Mouse (Mus musculus) neural tube, embryonic 13.5 days (tissue): ENCODE results near the gene Tbc1d17. TPM values are rescaled to one million over a fixed set of nuclear protein-coding genes. Genes with fewer than 3 reads are reported as not detected.

Source experiments
- ATAC-seq: fragments of 200-750 bp; cut with Nextera tagmentation; 2 replicates; pipeline ENCODE4 v1.8.0; 2017; ENCODE audit warnings: low read depth, mild to moderate bottlenecking, moderate TSS enrichment, moderate library complexity
- H3K27ac ChIP-seq: fragments of 300-500 bp; sonication (generic); replicated peaks from 2 replicates; pipeline ENCODE4 v1.5.1; 2015; ENCODE audit warnings: moderate library complexity, mild to moderate bottlenecking, inconsistent platforms
- H3K27me3 ChIP-seq: fragments of 300-500 bp; sonication (generic); 2 replicates; pipeline ENCODE4 v1.6.1; 2015; ENCODE audit warnings: mild to moderate bottlenecking, inconsistent platforms
- H3K36me3 ChIP-seq: fragments of 300-500 bp; sonication (generic); 2 replicates; pipeline ENCODE4 v1.6.1; 2015; ENCODE audit warnings: mild to moderate bottlenecking, inconsistent platforms
- H3K4me1 ChIP-seq: fragments of 300-500 bp; sonication (generic); replicated peaks from 2 replicates; pipeline ENCODE4 v1.6.1; 2015; ENCODE audit warnings: inconsistent platforms
- H3K4me2 ChIP-seq: fragments of 300-500 bp; sonication (generic); 2 replicates; pipeline ENCODE4 v1.6.1; 2015; ENCODE audit warnings: inconsistent platforms, mild to moderate bottlenecking, moderate library complexity
- H3K4me3 ChIP-seq: fragments of 300-500 bp; sonication (generic); 2 replicates; pipeline ENCODE4 v1.5.1; 2015; ENCODE audit warnings: mild to moderate bottlenecking, inconsistent platforms
- H3K9ac ChIP-seq: fragments of 300-500 bp; sonication (generic); 2 replicates; pipeline ENCODE4 v1.6.1; 2015; ENCODE audit warnings: moderate library complexity, mild to moderate bottlenecking, inconsistent platforms
- H3K9me3 ChIP-seq: fragments of 300-500 bp; sonication (generic); 2 replicates; pipeline ENCODE4 v1.6.1; 2016; ENCODE audit warnings: inconsistent platforms
- WGBS: fragments of 180-500 bp; shearing (Covaris S2); methylation state at CpG from one replicate; pipeline ENCODE4 v1.1.7; 2015; 5-methylcytosine and 5-hydroxymethylcytosine counted together
- polyA plus RNA-seq: library from polyadenylated mRNA; unstranded; fragments of >200 nt; fragmentation: Nextera tagmentation; extraction: Ambion mirVana; gene quantifications from 2 replicates; pipeline ENCODE4 v1.2.1, GENCODE M21; 2015

Tbc1d17 gene
- 94.0 and 101 TPM in 2 replicates for polyA plus RNA-seq

DNA sequence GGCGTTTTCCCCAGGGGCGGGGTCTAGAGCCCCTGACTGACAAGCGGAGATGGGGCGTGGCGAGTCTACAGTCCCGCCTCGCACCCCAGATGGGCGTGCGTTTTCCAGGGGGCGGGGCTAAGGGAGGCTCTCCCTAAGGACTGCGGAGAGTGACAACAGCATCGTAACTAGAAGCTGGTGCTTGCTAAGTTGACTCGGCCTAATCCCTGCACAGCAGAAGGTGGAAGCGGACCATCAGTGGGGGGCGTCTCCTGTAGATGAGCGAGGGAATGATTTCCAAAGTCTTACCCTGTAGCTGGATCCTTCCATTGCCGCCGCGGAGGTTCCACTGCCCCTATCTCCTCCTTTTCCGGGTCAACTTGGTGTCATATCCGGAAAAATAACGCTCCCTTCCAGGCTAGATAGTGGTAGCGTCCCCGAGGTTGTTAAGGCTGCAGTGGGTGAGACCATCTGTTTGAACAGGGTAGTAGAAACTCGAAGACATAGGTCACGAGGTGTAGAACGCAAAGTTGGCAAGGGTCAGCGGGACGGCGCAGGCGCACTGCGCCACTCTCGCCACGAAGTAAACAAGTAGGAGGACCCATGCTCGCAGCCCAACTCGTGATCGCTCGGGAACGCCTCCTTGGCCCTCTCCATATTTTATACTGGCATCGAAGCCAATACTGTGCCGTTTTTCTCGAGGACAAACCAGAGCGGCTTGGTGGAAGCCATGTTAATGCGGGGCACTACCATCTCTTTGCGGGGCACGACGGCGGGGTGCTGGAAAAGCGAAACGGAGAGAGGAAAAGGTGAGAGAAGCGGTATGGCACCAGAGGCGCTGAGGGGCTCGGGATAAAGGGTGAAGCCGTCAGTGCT is at the start of gene Tbc1d17, which contains the start of gene Akt1s1:
Tbc1d17 (minus strand) TSS at position 519 of the 855 bp plus-strand sequence.
Akt1s1 (plus strand) TSS at position 431 of the 855 bp plus-strand sequence.
- Histone ChIP-seq H3K9ac (peak within 1 kb of the TSS; percentile 89), H3K27me3 (no peaks in the 10 kb centered on the region), H3K4me2 (peak within 1 kb of the TSS; percentile 84), H3K4me3 (peak within 1 kb of the TSS; percentile 84), H3K36me3 (peaks cover 44% of the 10 kb centered on the region), H3K9me3 (no peaks in the 10 kb centered on the region), H3K4me1 (peaks cover 40% of the 10 kb centered on the region), H3K27ac (peak within 1 kb of the TSS; percentile 98)
- ATAC-seq, result peak; percentile 88
- WGBS, result under 1% methylated on average over 54 of the region's 54 CpGs

DNA sequence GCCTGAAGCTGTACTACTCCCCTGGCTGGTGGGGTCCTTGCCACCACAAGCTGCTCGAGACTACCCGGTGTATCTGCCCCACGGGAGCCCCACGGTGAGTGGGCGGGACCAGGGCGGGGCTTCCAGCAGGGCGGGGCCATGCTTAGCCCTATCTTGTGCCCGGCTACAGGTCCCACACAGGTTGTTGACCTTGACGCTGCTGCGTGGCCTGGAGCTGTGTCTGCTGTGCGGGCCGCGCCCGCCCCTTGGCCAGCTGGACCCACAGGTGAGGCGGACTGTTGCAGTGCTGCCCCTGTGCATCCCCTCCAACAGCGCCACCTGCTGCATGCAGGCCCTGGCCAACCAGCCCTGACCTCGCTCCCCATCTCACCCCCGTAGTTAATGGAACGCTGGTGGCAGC is 49.7 kb upstream of the Tbc1d17 start:
- 36% methylated on average over 19 of the region's 19 CpGs for WGBS
- Histone ChIP-seq H3K4me3 (no peak overlapping the region), H3K27me3 (no peaks in the 10 kb centered on the region), H3K4me2 (no peak overlapping the region), H3K4me1 (peaks cover 57% of the 10 kb centered on the region), H3K9ac (no peak overlapping the region), H3K27ac (no peak overlapping the region), H3K36me3 (peaks cover 49% of the 10 kb centered on the region), H3K9me3 (no peaks in the 10 kb centered on the region)
- ATAC-seq, result no peak

GRCm38 (mm10) chr7:44896499-44896898 is 47.6 kb upstream of the Tbc1d17 start:
- H3K4me1 ChIP-seq, result peaks cover 61% of the 10 kb centered on the region
- peak overlapping the region; percentile 98 for H3K27ac ChIP-seq
- no peaks in the 10 kb centered on the region for H3K27me3 ChIP-seq
- peak overlapping the region; percentile 68 for H3K4me2 ChIP-seq
- WGBS, result 33% methylated on average over 10 of the region's 10 CpGs
- peak overlapping the region; percentile 72 for H3K9ac ChIP-seq
- peak overlapping the region; percentile 54 for H3K4me3 ChIP-seq
- ATAC-seq, result no peak
- H3K9me3 ChIP-seq, result no peaks in the 10 kb centered on the region
- H3K36me3 ChIP-seq, result peaks cover 28% of the 10 kb centered on the region

GRCm38 (mm10) chr7:44895593-44896434 is 46.9 kb upstream of the Tbc1d17 start, which contains the start of gene Fuz:
Gene Fuz, plus strand, starts transcription at chr7:44896079.
- peak within 1 kb of the TSS; percentile 72 for H3K9ac ChIP-seq
- H3K4me2 ChIP-seq, result peak within 1 kb of the TSS; percentile 68
- H3K27ac ChIP-seq, result peak within 1 kb of the TSS; percentile 98
- ATAC-seq, result peak; percentile 82
- H3K27me3 ChIP-seq, result no peaks in the 10 kb centered on the region
- H3K4me1 ChIP-seq, result peaks cover 61% of the 10 kb centered on the region
- no peaks in the 10 kb centered on the region for H3K9me3 ChIP-seq
- under 1% methylated on average over 34 of the region's 34 CpGs for WGBS
- peaks cover 21% of the 10 kb centered on the region for H3K36me3 ChIP-seq
- peak within 1 kb of the TSS; percentile 54 for H3K4me3 ChIP-seq

- H3K4me1 ChIP-seq, result peaks cover 64% of the 10 kb centered on the region
- ATAC-seq, result no peak
- peak overlapping the region; percentile 60 for H3K9ac ChIP-seq
- 23% methylated on average over 7 of the region's 7 CpGs for WGBS
- peak overlapping the region; percentile 68 for H3K4me2 ChIP-seq
- H3K4me3 ChIP-seq, result peak overlapping the region; percentile 54
- peaks cover 21% of the 10 kb centered on the region for H3K36me3 ChIP-seq
- peak overlapping the region; percentile 98 for H3K27ac ChIP-seq
- no peaks in the 10 kb centered on the region for H3K9me3 ChIP-seq
- H3K27me3 ChIP-seq, result no peaks in the 10 kb centered on the region
These were observed 46.3 kb upstream of the Tbc1d17 start for GRCm38 (mm10) chr7:44895206-44895592.

DNA sequence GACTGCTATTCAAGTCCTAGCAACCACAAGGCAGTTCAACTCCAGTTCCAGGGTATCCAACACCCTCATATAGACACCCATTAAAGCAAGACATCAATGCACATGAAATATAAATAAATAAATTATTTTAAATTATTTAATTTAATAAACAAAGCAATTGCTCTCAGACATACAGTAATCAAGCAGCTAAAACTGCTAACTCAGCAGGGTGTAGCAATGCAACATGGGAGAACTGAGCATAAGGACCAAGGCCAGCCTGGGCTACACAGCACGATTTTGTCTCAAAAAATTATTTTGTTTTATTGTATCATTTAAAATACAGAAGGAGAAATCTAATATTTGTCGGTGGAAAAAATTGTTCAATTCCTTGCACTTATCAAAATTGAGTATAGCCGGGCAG is 45.3 kb upstream of the Tbc1d17 start:
- Histone ChIP-seq H3K27ac (peak overlapping the region; percentile 98), H3K4me3 (no peak overlapping the region), H3K27me3 (no peaks in the 10 kb centered on the region), H3K36me3 (peaks cover 18% of the 10 kb centered on the region), H3K4me1 (peaks cover 72% of the 10 kb centered on the region), H3K9ac (no peak overlapping the region), H3K9me3 (no peaks in the 10 kb centered on the region), H3K4me2 (no peak overlapping the region)
- ATAC-seq, result no peak
- 89% methylated on average over 3 of the region's 3 CpGs for WGBS

- peak overlapping the region; percentile 34; the same call in 1 of the 2 replicates for H3K9ac ChIP-seq
- 11% methylated on average over 8 of the region's 8 CpGs for WGBS
- ATAC-seq, result no peak
- no peaks in the 10 kb centered on the region for H3K27me3 ChIP-seq
- peak overlapping the region; percentile 98 for H3K27ac ChIP-seq
- no peaks in the 10 kb centered on the region for H3K9me3 ChIP-seq
- H3K36me3 ChIP-seq, result peaks cover 23% of the 10 kb centered on the region
- H3K4me2 ChIP-seq, result peak overlapping the region; percentile 54
- peaks cover 74% of the 10 kb centered on the region for H3K4me1 ChIP-seq
- peak overlapping the region; percentile 93 for H3K4me3 ChIP-seq
These were observed 44.3 kb upstream of the Tbc1d17 start for GRCm38 (mm10) chr7:44893197-44893596.

DNA sequence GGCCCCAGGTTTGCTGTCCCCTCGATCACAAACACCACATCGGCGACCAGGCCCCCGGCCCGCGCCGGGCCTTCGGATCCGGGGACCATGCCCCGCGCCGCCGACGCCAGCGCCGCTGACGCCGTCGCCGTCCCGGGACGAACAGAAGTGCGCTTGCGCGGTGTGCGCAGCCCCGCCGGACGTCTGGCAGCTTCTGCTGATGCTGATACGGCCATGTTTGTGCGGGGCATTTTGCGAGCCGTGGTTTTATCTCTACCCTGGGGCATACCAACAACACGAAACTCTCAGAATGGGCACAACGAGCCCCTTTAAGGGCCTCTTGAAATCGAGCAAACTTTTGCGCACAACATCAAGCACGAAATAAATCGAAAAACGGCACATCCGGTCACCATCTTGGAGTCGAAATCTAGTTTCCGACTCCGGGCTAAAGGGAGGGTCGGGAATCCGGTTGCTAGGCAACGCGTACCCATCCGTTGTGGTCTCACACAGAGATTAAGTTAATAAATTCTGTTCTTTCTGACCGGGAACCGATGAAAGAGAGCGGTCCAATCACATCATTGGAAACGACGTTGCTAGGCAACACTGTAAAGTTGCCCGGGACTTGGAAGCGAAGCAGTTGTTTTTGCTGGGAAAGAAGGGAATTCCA is 43.5 kb upstream of the Tbc1d17 start, which contains the start of gene Med25:
Med25 (minus strand) TSS at position 437 of the 646 bp plus-strand sequence.
- peak within 1 kb of the TSS; percentile 96 for H3K9ac ChIP-seq
- peaks cover 28% of the 10 kb centered on the region for H3K36me3 ChIP-seq
- H3K27me3 ChIP-seq, result no peaks in the 10 kb centered on the region
- peaks cover 73% of the 10 kb centered on the region for H3K4me1 ChIP-seq
- peak; percentile 64 for ATAC-seq
- H3K27ac ChIP-seq, result peak within 1 kb of the TSS; percentile 98
- no peaks in the 10 kb centered on the region for H3K9me3 ChIP-seq
- under 1% methylated on average over 56 of the region's 56 CpGs for WGBS
- H3K4me2 ChIP-seq, result peak within 1 kb of the TSS; percentile 98
- peak within 1 kb of the TSS; percentile 93 for H3K4me3 ChIP-seq

- H3K9me3 ChIP-seq, result no peaks in the 10 kb centered on the region
- H3K4me1 ChIP-seq, result peaks cover 68% of the 10 kb centered on the region
- H3K4me3 ChIP-seq, result peak overlapping the region; percentile 93
- WGBS, result 23% methylated on average over 6 of the region's 6 CpGs
- peak overlapping the region; percentile 98 for H3K4me2 ChIP-seq
- no peaks in the 10 kb centered on the region for H3K27me3 ChIP-seq
- no peak for ATAC-seq
- peaks cover 32% of the 10 kb centered on the region for H3K36me3 ChIP-seq
- H3K9ac ChIP-seq, result peak overlapping the region; percentile 96
- H3K27ac ChIP-seq, result peak overlapping the region; percentile 98
These were observed 42.7 kb upstream of the Tbc1d17 start for GRCm38 (mm10) chr7:44891611-44892010.

GRCm38 (mm10) chr7:44890737-44891136 is 41.9 kb upstream of the Tbc1d17 start:
- no peak overlapping the region; the same call in 1 of the 2 replicates for H3K27ac ChIP-seq
- H3K27me3 ChIP-seq, result no peaks in the 10 kb centered on the region
- peak overlapping the region; percentile 93 for H3K4me3 ChIP-seq
- WGBS, result 70% methylated on average over 4 of the region's 4 CpGs
- peak overlapping the region; percentile 98 for H3K4me2 ChIP-seq
- peaks cover 63% of the 10 kb centered on the region for H3K4me1 ChIP-seq
- peak overlapping the region; percentile 96 for H3K9ac ChIP-seq
- H3K36me3 ChIP-seq, result peaks cover 38% of the 10 kb centered on the region
- ATAC-seq, result no peak
- no peaks in the 10 kb centered on the region for H3K9me3 ChIP-seq

- peaks cover 61% of the 10 kb centered on the region for H3K4me1 ChIP-seq
- H3K27ac ChIP-seq, result no peak overlapping the region
- H3K36me3 ChIP-seq, result peaks cover 44% of the 10 kb centered on the region
- peak overlapping the region; percentile 96; the same call in 1 of the 2 replicates for H3K9ac ChIP-seq
- WGBS, result 93% methylated on average over 7 of the region's 7 CpGs
- no peak for ATAC-seq
- peak overlapping the region; percentile 93 for H3K4me3 ChIP-seq
- H3K4me2 ChIP-seq, result peak overlapping the region; percentile 98
- no peaks in the 10 kb centered on the region for H3K9me3 ChIP-seq
- no peaks in the 10 kb centered on the region for H3K27me3 ChIP-seq
These were observed 41.3 kb upstream of the Tbc1d17 start for GRCm38 (mm10) chr7:44890180-44890579.
